ENCODE assay signal across 19 mouse cellular contexts in the genomic region with DNA sequence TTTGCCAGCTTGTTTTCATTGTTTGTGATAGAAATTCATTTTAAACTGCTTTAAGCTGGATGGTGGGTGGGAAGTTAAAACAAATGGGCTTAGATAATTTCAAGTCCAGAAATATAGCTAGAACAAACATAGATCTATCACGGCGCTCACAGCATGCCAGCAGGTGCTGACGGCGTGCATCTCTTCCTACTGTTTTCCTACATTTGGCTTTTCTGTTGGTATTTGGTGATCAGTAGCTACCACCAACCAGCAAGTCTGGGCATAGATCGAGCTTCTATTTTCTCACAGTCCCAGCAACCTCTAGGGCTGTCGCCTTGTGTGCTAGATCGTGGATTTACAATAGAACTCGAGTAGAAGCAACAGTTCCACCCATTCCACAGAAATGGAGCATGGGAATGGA.
DNase-seq lines count a peak whose midpoint lies in the region.
"Had no signal": no experiment of that assay in that cellular context is flagged by ENCODE, and none has a peak within 500 bp of the region (broad histone marks: within the 10 kb centered on the region; RNA-seq: fewer than 3 reads in every experiment).

No protein-coding gene starts in this region.

- peak; percentile 34 for DNase-seq in layer of hippocampus, adult 11-12 months (ENCODE audit: low spot score)
- DNase-seq in layer of hippocampus, postnatal 10 days (ENCODE audit: low spot score in 2 of 2): no peak
- DNase-seq in right cerebral cortex, adult 2 months (ENCODE audit: low spot score in 2 of 2): peak; percentile 14 to 47
- DNase-seq in right cerebral cortex, postnatal 10 days (ENCODE audit: low spot score in 2 of 2): no peak
- peak; percentile 31 for DNase-seq in layer of hippocampus, adult 9-10 months (ENCODE audit: low spot score)
- DNase-seq in thymus, postnatal 25 days: no peak
- DNase-seq in retina, embryonic 14.5 days (ENCODE audit: low spot score): no peak
- DNase-seq: adrenal gland, postnatal 25 days; cerebellum, adult 18-20 months; cerebellum, postnatal 10 days; gastrocnemius, postnatal 14 days; kidney, adult 2 months; kidney, postnatal 36 days; liver; lung, adult 2 months; lung, postnatal 10 days; spleen, adult 18-20 months; thymus, adult 2 months; thymus, postnatal 4 days had no signal

Comparison
In these comparisons a context has a peak if more than half of its experiments do, and no peak if none do; other contexts are left out.
1. DNase-seq: peak in layer of hippocampus, adult 11-12 months (single experiment), right cerebral cortex, adult 2 months (2 of 2) and layer of hippocampus, adult 9-10 months (single experiment); none in layer of hippocampus, postnatal 10 days (0 of 2), right cerebral cortex, postnatal 10 days (0 of 2), thymus, postnatal 25 days (single experiment) and retina, embryonic 14.5 days (single experiment).